Mouse (Mus musculus): ENCODE measurements at regions not wholly inside any gene's neighbourhood (a gene's known extent, or its start where the extent isn't known, plus 50 kb on each side); places are given as distances from the start of the nearest gene placed in this dataset.

DNA sequence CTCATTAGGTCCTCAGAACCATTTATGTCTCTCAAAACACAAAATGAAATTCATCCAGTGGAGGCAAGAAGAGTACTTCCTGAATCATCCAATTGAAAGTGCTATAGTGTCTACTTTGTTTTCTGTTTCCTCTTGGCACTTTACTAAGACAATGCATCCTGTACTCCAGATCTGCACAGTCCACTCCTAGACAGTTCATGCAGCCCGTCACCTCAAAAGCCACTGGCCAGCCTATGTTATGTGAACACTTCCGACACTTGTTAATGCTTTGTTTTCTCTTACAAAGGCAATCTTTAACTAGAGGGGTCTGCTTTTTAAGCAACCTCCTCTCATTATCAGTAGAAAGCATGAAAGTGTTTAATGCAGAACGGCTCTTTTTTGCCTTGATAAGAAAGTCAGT, 597.1 kb upstream of the Sptlc3 start:
- Histone ChIP-seq H3K36me3 (ENCODE audit: control insufficient read depth in 1 of 2, insufficient read depth in 2 of 2, low read length in 2 of 2) (no peaks in the 10 kb centered on the region), H3K79me2 (ENCODE audit: control insufficient read depth, insufficient read depth, low read length, poor library complexity) (no peaks in the 10 kb centered on the region), H3K4me3 (ENCODE audit: control insufficient read depth in 1 of 2, insufficient read depth in 1 of 2, low read depth in 2 of 2, low read length in 2 of 2) (no peak overlapping the region), H3K27me3 (ENCODE audit: control insufficient read depth in 1 of 2, insufficient read depth in 2 of 2, low read length in 2 of 2) (no peaks in the 10 kb centered on the region), H3K9ac (ENCODE audit: control insufficient read depth, low read depth, low read length, poor library complexity, severe bottlenecking) (no peak overlapping the region), H3K27ac (ENCODE audit: control insufficient read depth, low read depth, low read length) (no peak overlapping the region), H3K4me1 (ENCODE audit: control insufficient read depth in 1 of 2, insufficient read depth in 2 of 2, low read length in 2 of 2) (no peaks in the 10 kb centered on the region), H3K9me3 (replicated peaks; ENCODE audit: insufficient read depth, low read length) (no peaks in the 10 kb centered on the region)
- no peak for DNase-seq (ENCODE audit: low read depth, low spot score)
- no peak for TF ChIP-seq CHD2 (IDR thresholded peaks at IDR 0.05; ENCODE audit: low read length)
- TF ChIP-seq USF2 (IDR thresholded peaks at IDR 0.05; ENCODE audit: borderline replicate concordance in 1 of 2, insufficient read depth in 1 of 2, low read depth in 1 of 2, low read length in 2 of 2) = no peak
- TF ChIP-seq POLR2AphosphoS5 (IDR thresholded peaks at IDR 0.05; ENCODE audit: borderline replicate concordance, low read depth, low read length) = no peak
- TF ChIP-seq BHLHE40 (IDR thresholded peaks at IDR 0.05; ENCODE audit: borderline replicate concordance, low read depth, low read length) = no peak
- TF ChIP-seq ZKSCAN1 (IDR thresholded peaks at IDR 0.05; ENCODE audit: low read depth, low read length) = no peak
- TF ChIP-seq RCOR1 (IDR thresholded peaks at IDR 0.05; ENCODE audit: low read depth, low read length) = no peak
- TF ChIP-seq ELF1 (IDR thresholded peaks at IDR 0.05; ENCODE audit: low read depth, low read length) = no peak
- no peak for TF ChIP-seq NELFE (IDR thresholded peaks at IDR 0.05; ENCODE audit: low read depth, low read length)
- TF ChIP-seq GATA1 (IDR thresholded peaks at IDR 0.05; ENCODE audit: low read depth, low read length) = no peak
- TF ChIP-seq UBTF (IDR thresholded peaks at IDR 0.05; ENCODE audit: borderline replicate concordance, insufficient read depth, low read depth, low read length) = no peak
- no peak for TF ChIP-seq TBP (IDR thresholded peaks at IDR 0.05; ENCODE audit: low read depth, low read length)
- TF ChIP-seq SIN3A (IDR thresholded peaks at IDR 0.05; ENCODE audit: low read length) = no peak
- TF ChIP-seq NRF1 (IDR thresholded peaks at IDR 0.05; ENCODE audit: insufficient read depth, low read depth, low read length, poor library complexity, severe bottlenecking) = no peak
- no peak for TF ChIP-seq RAD21 (IDR thresholded peaks at IDR 0.05; ENCODE audit: low read depth, low read length)
- TF ChIP-seq CTCF (IDR thresholded peaks at IDR 0.05 in 2 of 3, conservative IDR thresholded peaks at IDR 0.05 in 1 of 3; ENCODE audit: control insufficient read depth in 1 of 3, insufficient read depth in 1 of 3, low read depth in 2 of 3, low read length in 3 of 3, poor library complexity in 1 of 3, severe bottlenecking in 1 of 3) = no peak
- TF ChIP-seq ZC3H11A (IDR thresholded peaks at IDR 0.05; ENCODE audit: low read depth, low read length) = no peak
- no peak for TF ChIP-seq KAT2A (conservative IDR thresholded peaks at IDR 0.05; ENCODE audit: low read depth, low read length)
- no peak for TF ChIP-seq E2F4 (IDR thresholded peaks at IDR 0.05; ENCODE audit: borderline replicate concordance, low read depth, low read length)

GRCm38 (mm10) chr2:138897101-138897500, 596.6 kb upstream of the Sptlc3 start:
- no peaks in the 10 kb centered on the region for H3K79me2 ChIP-seq (ENCODE audit: control insufficient read depth, insufficient read depth, low read length, poor library complexity)
- DNase-seq (ENCODE audit: low read depth, low spot score) = no peak
- H3K36me3 ChIP-seq (ENCODE audit: control insufficient read depth in 1 of 2, insufficient read depth in 2 of 2, low read length in 2 of 2) = no peaks in the 10 kb centered on the region
- no peaks in the 10 kb centered on the region for H3K9me3 ChIP-seq (replicated peaks; ENCODE audit: insufficient read depth, low read length)
- H3K27ac ChIP-seq (ENCODE audit: control insufficient read depth, low read depth, low read length) = no peak overlapping the region
- TF ChIP-seq MYC (IDR thresholded peaks at IDR 0.05; ENCODE audit: low read depth, low read length) = no peak
- no peak overlapping the region for H3K4me3 ChIP-seq (ENCODE audit: control insufficient read depth in 1 of 2, insufficient read depth in 1 of 2, low read depth in 2 of 2, low read length in 2 of 2)
- H3K27me3 ChIP-seq (ENCODE audit: control insufficient read depth in 1 of 2, insufficient read depth in 2 of 2, low read length in 2 of 2) = no peaks in the 10 kb centered on the region
- H3K4me1 ChIP-seq (ENCODE audit: control insufficient read depth in 1 of 2, insufficient read depth in 2 of 2, low read length in 2 of 2) = no peaks in the 10 kb centered on the region
- no peak overlapping the region for H3K9ac ChIP-seq (ENCODE audit: control insufficient read depth, low read depth, low read length, poor library complexity, severe bottlenecking)
